Comparison of ENCODE assay signal across 12 mouse cellular contexts in genomic region chr2:77981826-77982225, GRCm38 (mm10).
"Had no signal": no experiment of that assay in that cellular context is flagged by ENCODE, and none has a peak within 500 bp of the region (broad histone marks: within the 10 kb centered on the region; RNA-seq: fewer than 3 reads in every experiment).

No protein-coding gene starts in this region.

- DNase-seq: retina, postnatal 1 day; right cerebral cortex, adult 18-20 months; right cerebral cortex, postnatal 14 days; right cerebral cortex, postnatal 25 days; right cerebral cortex, postnatal 4 days; spleen, adult 18-20 months; thymus, adult 18-20 months; thymus, adult 2 months; thymus, postnatal 14 days; thymus, postnatal 25 days; thymus, postnatal 36 days; thymus, postnatal 4 days had no signal
